Mouse (Mus musculus) midbrain, embryonic 15.5 days (tissue): Measurements from ENCODE around the gene Pfkm. TPM values are rescaled to one million over a fixed set of nuclear protein-coding genes. Genes with fewer than 3 reads are reported as not detected.

Experiments
- ATAC-seq: fragments of 200-750 bp; cut with Nextera tagmentation; replicated peaks from 2 replicates; pipeline ENCODE4 v1.8.0; 2017; ENCODE audit warnings: moderate TSS enrichment
- H3K27ac ChIP-seq: fragments of 300-500 bp; sonication (generic); 2 replicates; pipeline ENCODE4 v1.5.1; 2015; ENCODE audit warnings: mild to moderate bottlenecking, inconsistent platforms
- H3K27me3 ChIP-seq: fragments of 300-500 bp; sonication (generic); replicated peaks from 2 replicates; pipeline ENCODE4 v1.6.1; 2015; ENCODE audit warnings: inconsistent platforms
- H3K36me3 ChIP-seq: fragments of 300-500 bp; sonication (generic); replicated peaks from 2 replicates; pipeline ENCODE4 v1.6.1; 2015; ENCODE audit warnings: inconsistent platforms
- H3K4me1 ChIP-seq: fragments of 300-500 bp; sonication (generic); 2 replicates; pipeline ENCODE4 v1.6.1; 2015; ENCODE audit warnings: inconsistent platforms
- H3K4me2 ChIP-seq: fragments of 300-500 bp; sonication (generic); 2 replicates; pipeline ENCODE4 v1.6.1; 2015; ENCODE audit warnings: inconsistent platforms, mild to moderate bottlenecking, moderate library complexity
- H3K4me3 ChIP-seq: fragments of 300-500 bp; sonication (generic); 2 replicates; pipeline ENCODE4 v1.5.1; 2015; ENCODE audit warnings: mild to moderate bottlenecking, inconsistent platforms
- H3K9ac ChIP-seq: fragments of 300-500 bp; sonication (generic); 2 replicates; pipeline ENCODE4 v1.6.1; 2015; ENCODE audit warnings: mild to moderate bottlenecking, inconsistent platforms
- H3K9me3 ChIP-seq: fragments of 300-500 bp; sonication (generic); 2 replicates; pipeline ENCODE4 v1.6.1; 2016; ENCODE audit warnings: inconsistent platforms
- WGBS: fragments of 180-500 bp; shearing (Covaris S2); methylation state at CpG from one replicate; pipeline ENCODE4 v1.1.7; 2015; ENCODE audit warnings: mixed read lengths; 5-methylcytosine and 5-hydroxymethylcytosine counted together
- polyA plus RNA-seq: library from polyadenylated mRNA; unstranded; fragments of >200 nt; fragmentation: Nextera tagmentation; extraction: Ambion mirVana; gene quantifications from 2 replicates; pipeline ENCODE4 v1.2.1, GENCODE M21; 2015

Pfkm gene
- polyA plus RNA-seq, 1 experiment from 2014 or later = 91.6 TPM

GRCm38 (mm10) chr15:98131451-98131850 lies 39.1 kb downstream of the Pfkm start:
- 94% methylated on average over 7 of the region's 7 CpGs for WGBS
- H3K9me3 ChIP-seq = no peaks in the 10 kb centered on the region
- H3K4me1 ChIP-seq = no peaks in the 10 kb centered on the region
- no peaks in the 10 kb centered on the region for H3K27me3 ChIP-seq
- no peak for ATAC-seq
- H3K27ac ChIP-seq = no peak overlapping the region
- H3K9ac ChIP-seq = no peak overlapping the region
- H3K4me2 ChIP-seq = no peak overlapping the region
- H3K4me3 ChIP-seq = no peak overlapping the region
- H3K36me3 ChIP-seq = peaks cover 51% of the 10 kb centered on the region

GRCm38 (mm10) chr15:98131942-98132655 lies 39.7 kb downstream of the Pfkm start:
- 92% methylated on average over 15 of the region's 15 CpGs for WGBS
- Histone ChIP-seq H3K27ac (no peak overlapping the region), H3K9ac (no peak overlapping the region), H3K27me3 (no peaks in the 10 kb centered on the region), H3K36me3 (peaks cover 57% of the 10 kb centered on the region), H3K4me2 (no peak overlapping the region), H3K4me1 (no peaks in the 10 kb centered on the region), H3K9me3 (no peaks in the 10 kb centered on the region), H3K4me3 (no peak overlapping the region)
- no peak for ATAC-seq

- H3K4me2 ChIP-seq = no peak overlapping the region
- H3K27ac ChIP-seq = no peak overlapping the region
- no peaks in the 10 kb centered on the region for H3K4me1 ChIP-seq
- peaks cover 54% of the 10 kb centered on the region for H3K36me3 ChIP-seq
- no peaks in the 10 kb centered on the region for H3K27me3 ChIP-seq
- H3K4me3 ChIP-seq = no peak overlapping the region
- 92% methylated on average over 3 of the region's 3 CpGs for WGBS
- no peaks in the 10 kb centered on the region for H3K9me3 ChIP-seq
- H3K9ac ChIP-seq = no peak overlapping the region
- ATAC-seq = no peak
Observed at GRCm38 (mm10) chr15:98133471-98133870, 41.1 kb downstream of the Pfkm start.

- Histone ChIP-seq H3K27ac (peak overlapping the region; percentile 31; the same call in 1 of the 2 replicates), H3K4me3 (no peak overlapping the region), H3K4me1 (no peaks in the 10 kb centered on the region), H3K27me3 (no peaks in the 10 kb centered on the region), H3K9me3 (no peaks in the 10 kb centered on the region), H3K4me2 (no peak overlapping the region), H3K9ac (no peak overlapping the region), H3K36me3 (peaks cover 55% of the 10 kb centered on the region)
- no peak for ATAC-seq
- 88% methylated on average over 4 of the region's 4 CpGs for WGBS
Observed at GRCm38 (mm10) chr15:98134034-98134433, 41.6 kb downstream of the Pfkm start.

DNA sequence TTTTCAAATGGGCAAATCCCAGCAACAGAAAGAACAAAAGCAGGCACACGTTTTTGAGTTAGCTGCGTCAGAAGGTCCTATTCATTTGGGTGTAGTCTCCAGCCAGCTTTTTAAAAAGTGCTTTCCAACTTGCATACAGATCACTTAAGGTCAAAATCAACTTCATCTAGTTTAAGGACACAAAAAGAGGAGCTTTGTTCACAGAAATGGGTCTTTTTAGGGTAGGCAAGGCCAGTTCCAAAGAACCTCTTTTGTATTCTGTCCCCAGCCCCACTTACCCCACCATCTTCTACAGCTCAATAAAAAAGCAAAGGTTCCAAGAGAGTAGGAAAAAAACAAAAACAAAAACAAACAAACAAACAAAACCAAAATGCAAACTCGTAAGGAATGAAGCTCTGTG lies 42.3 kb downstream of the Pfkm start:
- Histone ChIP-seq H3K4me3 (no peak overlapping the region), H3K9ac (no peak overlapping the region), H3K4me1 (no peaks in the 10 kb centered on the region), H3K4me2 (no peak overlapping the region), H3K27ac (no peak overlapping the region), H3K36me3 (peaks cover 56% of the 10 kb centered on the region), H3K9me3 (no peaks in the 10 kb centered on the region), H3K27me3 (no peaks in the 10 kb centered on the region)
- 80% methylated on average over 3 of the region's 3 CpGs for WGBS
- no peak for ATAC-seq

DNA sequence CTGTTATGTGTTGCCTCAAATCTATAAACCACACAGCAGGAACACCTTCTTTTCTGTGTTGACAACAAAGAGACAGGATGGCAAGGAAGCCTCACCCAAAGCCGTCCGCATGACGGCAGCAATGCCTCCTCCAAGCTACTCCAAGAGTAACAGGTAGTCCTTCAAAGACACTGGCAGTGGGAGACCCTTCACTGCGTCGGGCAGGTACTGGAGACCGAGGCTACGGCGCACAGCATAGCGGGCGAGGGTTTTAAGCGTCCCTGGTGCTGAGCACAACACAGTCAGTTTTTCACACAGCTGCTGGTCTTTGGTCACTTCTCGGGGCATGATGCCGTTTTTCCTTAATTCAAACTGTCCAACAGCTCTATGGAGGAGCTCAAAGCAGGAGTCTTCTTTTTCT lies 43.3 kb downstream of the Pfkm start:
- no peak for ATAC-seq
- WGBS = 94% methylated on average over 13 of the region's 13 CpGs
- Histone ChIP-seq H3K4me3 (no peak overlapping the region), H3K36me3 (peaks cover 56% of the 10 kb centered on the region), H3K9me3 (no peaks in the 10 kb centered on the region), H3K27ac (no peak overlapping the region), H3K4me1 (no peaks in the 10 kb centered on the region), H3K4me2 (no peak overlapping the region), H3K27me3 (no peaks in the 10 kb centered on the region), H3K9ac (no peak overlapping the region)

DNA sequence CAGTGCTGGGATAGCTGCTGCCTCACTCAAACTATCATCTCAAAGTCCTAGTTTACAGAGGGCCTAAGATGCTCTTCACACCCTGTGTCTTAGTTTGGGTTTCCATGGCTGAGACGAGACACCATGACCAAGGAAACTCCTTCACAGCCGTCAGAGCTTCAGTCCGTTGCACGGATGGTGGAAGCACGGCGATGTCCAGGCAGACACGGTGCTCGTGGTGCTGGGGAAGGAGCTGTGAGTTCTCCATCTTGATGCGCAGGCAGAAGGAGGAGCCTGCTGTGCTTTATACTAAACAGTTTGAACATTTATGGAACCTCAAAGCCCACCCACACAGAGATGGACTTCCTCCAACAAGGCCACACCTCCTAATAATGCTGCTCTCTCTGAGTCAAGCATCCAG lies 44.5 kb downstream of the Pfkm start:
- no peak for ATAC-seq
- 92% methylated on average over 9 of the region's 9 CpGs for WGBS
- H3K27me3 ChIP-seq = no peaks in the 10 kb centered on the region
- no peak overlapping the region for H3K9ac ChIP-seq
- H3K27ac ChIP-seq = no peak overlapping the region
- H3K4me3 ChIP-seq = no peak overlapping the region
- no peaks in the 10 kb centered on the region for H3K9me3 ChIP-seq
- H3K4me2 ChIP-seq = no peak overlapping the region
- H3K4me1 ChIP-seq = no peaks in the 10 kb centered on the region
- H3K36me3 ChIP-seq = peaks cover 55% of the 10 kb centered on the region

- WGBS = 88% methylated on average over 7 of the region's 7 CpGs
Observed at GRCm38 (mm10) chr15:98139763-98140162, 47.4 kb downstream of the Pfkm start.

DNA sequence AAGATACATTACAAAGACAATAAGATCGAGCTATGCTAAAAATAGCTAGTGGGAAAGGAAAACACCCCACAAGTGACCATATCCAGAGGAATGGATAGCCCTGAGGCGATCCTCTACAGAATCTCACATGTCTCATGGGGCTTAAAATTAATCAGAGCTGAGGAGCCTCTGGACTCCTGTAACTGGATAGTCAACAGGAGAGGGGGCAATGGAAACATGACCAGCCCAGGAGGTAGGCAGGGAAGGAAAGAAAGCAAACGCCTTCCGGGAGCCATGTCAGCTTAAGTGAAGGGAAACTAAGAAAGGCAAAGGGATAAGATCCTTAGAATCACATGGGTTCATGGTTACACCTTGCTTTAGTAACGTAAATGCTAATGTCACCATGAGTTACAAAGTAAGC lies 48.4 kb downstream of the Pfkm start:
- no peaks in the 10 kb centered on the region for H3K27me3 ChIP-seq
- no peak overlapping the region for H3K9ac ChIP-seq
- ATAC-seq = no peak
- H3K9me3 ChIP-seq = no peaks in the 10 kb centered on the region
- no peak overlapping the region for H3K4me2 ChIP-seq
- no peak overlapping the region for H3K4me3 ChIP-seq
- peaks cover 11% of the 10 kb centered on the region for H3K4me1 ChIP-seq
- WGBS = 94% methylated on average over 5 of the region's 5 CpGs
- no peak overlapping the region for H3K27ac ChIP-seq
- peaks cover 41% of the 10 kb centered on the region for H3K36me3 ChIP-seq

More at GRCm38 (mm10) chr15:98139763-98140162, 47.4 kb downstream of the Pfkm start:
- no peaks in the 10 kb centered on the region for H3K27me3 ChIP-seq
- no peak overlapping the region for H3K4me2 ChIP-seq
- H3K4me3 ChIP-seq = no peak overlapping the region
- H3K9ac ChIP-seq = no peak overlapping the region
- H3K9me3 ChIP-seq = no peaks in the 10 kb centered on the region
- ATAC-seq = no peak
- H3K4me1 ChIP-seq = peaks cover 8% of the 10 kb centered on the region
- H3K27ac ChIP-seq = no peak overlapping the region
- H3K36me3 ChIP-seq = peaks cover 43% of the 10 kb centered on the region

GRCm38 (mm10) chr15:98142515-98142914 lies 50.1 kb downstream of the Pfkm start:
- ATAC-seq = no peak
- peaks cover 28% of the 10 kb centered on the region for H3K36me3 ChIP-seq
- no peak overlapping the region for H3K4me2 ChIP-seq
- H3K27me3 ChIP-seq = no peaks in the 10 kb centered on the region
- no peak overlapping the region for H3K4me3 ChIP-seq
- no peaks in the 10 kb centered on the region for H3K9me3 ChIP-seq
- H3K4me1 ChIP-seq = peaks cover 14% of the 10 kb centered on the region
- no peak overlapping the region for H3K27ac ChIP-seq
- WGBS = 83% methylated on average over 10 of the region's 10 CpGs
- no peak overlapping the region for H3K9ac ChIP-seq

- ATAC-seq = peak; percentile 31
- Histone ChIP-seq H3K36me3 (peaks cover 13% of the 10 kb centered on the region), H3K4me1 (peaks cover 14% of the 10 kb centered on the region), H3K4me3 (peak overlapping the region; percentile 87), H3K9me3 (no peaks in the 10 kb centered on the region), H3K9ac (peak overlapping the region; percentile 94), H3K27me3 (no peaks in the 10 kb centered on the region), H3K4me2 (peak overlapping the region; percentile 88), H3K27ac (peak overlapping the region; percentile 74)
- WGBS = 1% methylated on average over 30 of the region's 36 CpGs
Observed at GRCm38 (mm10) chr15:98144861-98145507, 52.6 kb downstream of the Pfkm start.

DNA sequence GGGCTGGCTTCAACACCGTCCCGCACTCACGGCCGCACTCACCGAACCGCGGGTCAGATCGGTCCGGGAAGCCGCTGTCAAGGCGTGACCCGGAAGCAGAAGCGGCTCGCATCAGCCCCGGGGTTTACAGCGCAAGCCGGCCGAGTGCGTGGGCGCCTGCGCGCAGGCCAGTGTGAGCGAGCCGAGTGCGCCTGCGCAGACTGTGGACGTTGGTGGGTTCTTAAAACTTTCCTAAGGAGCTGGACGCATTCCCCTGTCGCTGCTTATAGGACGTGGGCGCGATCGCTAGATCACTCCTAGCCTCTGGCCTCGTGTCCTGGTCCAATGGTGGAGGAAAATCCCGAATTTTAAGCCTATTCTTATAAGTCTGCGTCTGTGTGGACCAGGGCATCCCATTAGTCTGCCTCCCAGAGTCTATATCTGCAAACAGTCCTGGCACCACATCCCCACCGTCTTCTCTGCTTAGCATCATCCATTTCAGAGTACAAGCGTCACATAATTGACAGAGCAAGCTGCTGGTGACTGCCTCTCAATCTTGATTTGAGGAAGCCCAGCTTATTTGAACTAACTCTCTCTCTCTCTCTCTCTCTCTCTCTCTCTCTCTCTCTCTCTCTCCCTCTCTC lies 53.3 kb downstream of the Pfkm start:
- H3K4me3 ChIP-seq = peak overlapping the region; percentile 87
- H3K4me2 ChIP-seq = peak overlapping the region; percentile 88
- peak; percentile 98 for ATAC-seq
- H3K4me1 ChIP-seq = peaks cover 14% of the 10 kb centered on the region
- no peaks in the 10 kb centered on the region for H3K27me3 ChIP-seq
- under 1% methylated on average over 38 of the region's 38 CpGs for WGBS
- H3K27ac ChIP-seq = peak overlapping the region; percentile 74
- H3K36me3 ChIP-seq = peaks cover 12% of the 10 kb centered on the region
- no peaks in the 10 kb centered on the region for H3K9me3 ChIP-seq
- peak overlapping the region; percentile 94 for H3K9ac ChIP-seq
